Mouse (Mus musculus): Measurements from ENCODE around the gene Khk. TPM values are rescaled to one million over a fixed set of nuclear protein-coding genes. Genes with fewer than 3 reads are reported as not detected.

The Khk gene
- polyA plus RNA-seq, 1 experiment from 2014 or later, result 25.5 TPM

- no peaks in the 10 kb centered on the region for H3K9me3 ChIP-seq
- H3K36me3 ChIP-seq, result peaks cover 26% of the 10 kb centered on the region
- H3K4me3 ChIP-seq (replicated peaks), result peak overlapping the region; percentile 91
- H3K4me2 ChIP-seq, result peak overlapping the region; percentile 80
- H3K27ac ChIP-seq, result peak overlapping the region; percentile 93
- H3K4me1 ChIP-seq, result peaks cover 14% of the 10 kb centered on the region
- no peak for ATAC-seq (ENCODE audit: insufficient read depth, low FRiP score, low read depth)
- 24% methylated on average over 19 of the region's 19 CpGs for WGBS
- H3K27me3 ChIP-seq (replicated peaks), result no peaks in the 10 kb centered on the region
- H3K9ac ChIP-seq, result peak overlapping the region; percentile 94
These were observed 38.1 kb downstream of the Khk start for GRCm38 (mm10) chr5:30959198-30959854.

- Histone ChIP-seq H3K9me3 (no peaks in the 10 kb centered on the region), H3K36me3 (peaks cover 19% of the 10 kb centered on the region), H3K27ac (peak within 1 kb of the TSS; percentile 93)
These were observed 38.8 kb downstream of the Khk start, which contains the start of gene Preb for GRCm38 (mm10) chr5:30959966-30960501. Gene Preb, minus strand, starts transcription at chr5:30960361.

GRCm38 (mm10) chr5:30960814-30961213 lies 39.6 kb downstream of the Khk start:
- H3K36me3 ChIP-seq, result peaks cover 11% of the 10 kb centered on the region
- WGBS, result 88% methylated on average over 2 of the region's 2 CpGs
- ATAC-seq (ENCODE audit: insufficient read depth, low FRiP score, low read depth), result no peak
- peaks cover 14% of the 10 kb centered on the region for H3K4me1 ChIP-seq
- H3K9me3 ChIP-seq, result no peaks in the 10 kb centered on the region
- peak overlapping the region; percentile 93 for H3K27ac ChIP-seq
- no peak overlapping the region for H3K9ac ChIP-seq
- H3K27me3 ChIP-seq (replicated peaks), result no peaks in the 10 kb centered on the region
- no peak overlapping the region; the same call in 1 of the 2 replicates for H3K4me3 ChIP-seq (replicated peaks)
- H3K4me2 ChIP-seq, result peak overlapping the region; percentile 80

More at GRCm38 (mm10) chr5:30959966-30960501, 38.8 kb downstream of the Khk start, which contains the start of gene Preb:
- Histone ChIP-seq H3K27me3 (replicated peaks) (no peaks in the 10 kb centered on the region), H3K4me2 (peak within 1 kb of the TSS; percentile 80), H3K9ac (peak within 1 kb of the TSS; percentile 94), H3K4me3 (replicated peaks) (peak within 1 kb of the TSS; percentile 91), H3K4me1 (peaks cover 14% of the 10 kb centered on the region)
- WGBS, result under 1% methylated on average over 56 of the region's 56 CpGs
- peak; percentile 96 for ATAC-seq (ENCODE audit: insufficient read depth, low FRiP score, low read depth)

- H3K4me2 ChIP-seq, result no peak overlapping the region
- peaks cover 8% of the 10 kb centered on the region; the same call in 1 of the 2 replicates for H3K36me3 ChIP-seq
- no peaks in the 10 kb centered on the region for H3K9me3 ChIP-seq
- H3K27ac ChIP-seq, result peak overlapping the region; percentile 2; the same call in 1 of the 2 replicates
- H3K4me1 ChIP-seq, result peaks cover 14% of the 10 kb centered on the region
- no peak overlapping the region for H3K4me3 ChIP-seq (replicated peaks)
- no peaks in the 10 kb centered on the region for H3K27me3 ChIP-seq (replicated peaks)
- no peak for ATAC-seq (ENCODE audit: insufficient read depth, low FRiP score, low read depth)
- 65% methylated on average over 10 of the region's 10 CpGs for WGBS
- no peak overlapping the region for H3K9ac ChIP-seq
These were observed 40.6 kb downstream of the Khk start for GRCm38 (mm10) chr5:30961545-30962505.

- Histone ChIP-seq H3K4me2 (no peak overlapping the region), H3K9me3 (no peaks in the 10 kb centered on the region), H3K4me1 (peaks cover 3% of the 10 kb centered on the region), H3K9ac (no peak overlapping the region), H3K27ac (no peak overlapping the region), H3K36me3 (no peaks in the 10 kb centered on the region), H3K27me3 (replicated peaks) (no peaks in the 10 kb centered on the region), H3K4me3 (replicated peaks) (no peak overlapping the region)
- WGBS, result 75% methylated on average over 3 of the region's 3 CpGs
- no peak for ATAC-seq (ENCODE audit: insufficient read depth, low FRiP score, low read depth)
These were observed 42.7 kb downstream of the Khk start for GRCm38 (mm10) chr5:30963916-30964315.

GRCm38 (mm10) chr5:30966189-30966588 lies 45.0 kb downstream of the Khk start:
- no peak overlapping the region for H3K4me2 ChIP-seq
- H3K4me1 ChIP-seq, result peaks cover 3% of the 10 kb centered on the region; the same call in 1 of the 2 replicates
- 89% methylated on average over 4 of the region's 4 CpGs for WGBS
- H3K27me3 ChIP-seq (replicated peaks), result no peaks in the 10 kb centered on the region
- H3K9ac ChIP-seq, result no peak overlapping the region
- no peak for ATAC-seq (ENCODE audit: insufficient read depth, low FRiP score, low read depth)
- no peak overlapping the region for H3K27ac ChIP-seq
- no peaks in the 10 kb centered on the region for H3K9me3 ChIP-seq
- no peak overlapping the region for H3K4me3 ChIP-seq (replicated peaks)
- no peaks in the 10 kb centered on the region for H3K36me3 ChIP-seq

GRCm38 (mm10) chr5:30968416-30968815 lies 47.2 kb downstream of the Khk start, which contains the start of gene Tcf23:
Gene Tcf23, plus strand, starts transcription at chr5:30968662.
- 0 out of 2 replicates have a peak, but pooled peaks cover 3% of the 10 kb centered on the region for H3K4me1 ChIP-seq
- no peak within 1 kb of the TSS for H3K4me2 ChIP-seq
- no peak within 1 kb of the TSS for H3K4me3 ChIP-seq (replicated peaks)
- no peaks in the 10 kb centered on the region for H3K9me3 ChIP-seq
- ATAC-seq (ENCODE audit: insufficient read depth, low FRiP score, low read depth), result peak; percentile 44; the same call in 1 of the 2 replicates
- no peaks in the 10 kb centered on the region for H3K27me3 ChIP-seq (replicated peaks)
- H3K27ac ChIP-seq, result no peak within 1 kb of the TSS
- H3K36me3 ChIP-seq, result no peaks in the 10 kb centered on the region
- 59% methylated on average over 8 of the region's 8 CpGs for WGBS
- H3K9ac ChIP-seq, result no peak within 1 kb of the TSS

- H3K4me1 ChIP-seq, result 0 out of 2 replicates have a peak, but pooled peaks cover 3% of the 10 kb centered on the region
- no peaks in the 10 kb centered on the region for H3K36me3 ChIP-seq
- H3K9ac ChIP-seq, result no peak overlapping the region
- no peak overlapping the region for H3K27ac ChIP-seq
- H3K9me3 ChIP-seq, result no peaks in the 10 kb centered on the region
- no peak overlapping the region for H3K4me3 ChIP-seq (replicated peaks)
- no peaks in the 10 kb centered on the region for H3K27me3 ChIP-seq (replicated peaks)
- H3K4me2 ChIP-seq, result no peak overlapping the region
- peak; percentile 51; the same call in 1 of the 2 replicates for ATAC-seq (ENCODE audit: insufficient read depth, low FRiP score, low read depth)
- 76% methylated on average over 2 of the region's 2 CpGs for WGBS
These were observed 48.2 kb downstream of the Khk start for GRCm38 (mm10) chr5:30969440-30969839.

GRCm38 (mm10) chr5:30974870-30975656 lies 53.8 kb downstream of the Khk start:
- ATAC-seq (ENCODE audit: insufficient read depth, low FRiP score, low read depth), result peak; percentile 51; the same call in 1 of the 2 replicates
- 56% methylated on average over 9 of the region's 9 CpGs for WGBS
- no peak overlapping the region; the same call in 1 of the 2 replicates for H3K27ac ChIP-seq
- H3K4me3 ChIP-seq (replicated peaks), result no peak overlapping the region
- H3K27me3 ChIP-seq (replicated peaks), result no peaks in the 10 kb centered on the region
- H3K4me2 ChIP-seq, result no peak overlapping the region
- no peaks in the 10 kb centered on the region for H3K9me3 ChIP-seq
- H3K36me3 ChIP-seq, result no peaks in the 10 kb centered on the region
- H3K4me1 ChIP-seq, result no peaks in the 10 kb centered on the region
- no peak overlapping the region for H3K9ac ChIP-seq
